Mouse (Mus musculus) left cerebral cortex, adult 2 months (tissue): Measurements from ENCODE around the gene Ppp1r35. TPM values are rescaled to one million over a fixed set of nuclear protein-coding genes. Genes with fewer than 3 reads are reported as not detected.

Experiments
- DNase-seq, 2 experiments: peaks; one replicate each; pipeline ENCODE4 v3.0.0; 2021 to 2022; ENCODE audit warnings: low spot score in 2 of 2, mixed read lengths in 1 of 2; ENCODE audit errors: extremely low spot score in 1 of 2
- H3K27ac ChIP-seq: fragments of 200-600 bp; 2 replicates; pipeline ENCODE4 v1.8.1; 2022
- H3K4me3 ChIP-seq: fragments of 200-600 bp; 2 replicates; pipeline ENCODE4 v1.8.1; 2022
- CTCF ChIP-seq: fragments of 200-600 bp; IDR thresholded peaks from 2 replicates; pipeline ENCODE4 v1.8.1; 2022; ENCODE audit warnings: antibody characterized with exemption, mild to moderate bottlenecking, moderate library complexity
- intact Hi-C: fragments of 180-260 bp; cut with DNase I; formaldehyde crosslinking; loops from one replicate; pipeline ENCODE4 v1.15.1; 2025
- total RNA-seq, 2 experiments: library from RNA; stranded (reverse); gene quantifications; 2 replicates each; pipeline ENCODE4 v1.2.3; 2021

Gene Ppp1r35
- total RNA-seq, 2 experiments from 2014 or later, result 22.8 to 25.6 TPM

DNA sequence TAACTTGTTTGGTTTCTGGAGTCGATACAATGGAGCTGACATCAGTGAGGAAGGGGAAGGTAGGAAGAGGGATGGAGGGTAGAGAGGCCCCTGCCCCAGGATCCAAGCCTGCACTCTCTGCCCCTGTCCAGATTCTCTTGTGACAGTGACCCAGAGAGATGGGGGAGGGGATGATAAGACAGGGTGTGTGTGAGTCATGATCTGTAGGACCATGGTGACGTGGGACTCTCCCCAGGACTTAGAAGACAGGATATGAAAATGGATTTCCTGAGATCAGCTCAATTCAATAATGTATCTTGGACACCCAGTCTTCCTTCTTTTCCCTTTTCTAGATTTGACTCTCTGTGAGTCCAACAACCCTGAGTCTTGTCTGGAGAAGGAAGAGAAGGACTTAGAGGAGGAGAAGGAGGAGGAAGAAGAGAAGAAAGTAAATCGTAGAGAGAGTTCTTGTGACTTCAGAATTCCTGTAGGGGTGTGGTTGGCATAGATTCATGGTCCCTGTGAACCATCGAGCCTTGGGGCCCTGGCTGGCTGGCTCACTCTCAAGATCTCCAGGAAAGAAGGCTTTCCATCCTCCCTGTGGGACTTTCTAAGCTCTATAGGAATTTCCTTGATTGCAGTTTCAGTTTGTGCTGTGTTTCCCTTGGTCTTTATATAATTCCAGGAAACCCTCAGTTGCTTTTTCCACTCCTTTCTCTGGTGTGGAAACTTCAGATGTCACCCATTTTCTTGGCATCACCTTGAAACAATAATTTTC, 39.0 kb downstream of the Ppp1r35 start:
- intact Hi-C loops, result no loop called here
- Histone ChIP-seq H3K27ac (no peak overlapping the region), H3K4me3 (no peak overlapping the region)
- TF ChIP-seq CTCF, result no peak
- no peak for DNase-seq

DNA sequence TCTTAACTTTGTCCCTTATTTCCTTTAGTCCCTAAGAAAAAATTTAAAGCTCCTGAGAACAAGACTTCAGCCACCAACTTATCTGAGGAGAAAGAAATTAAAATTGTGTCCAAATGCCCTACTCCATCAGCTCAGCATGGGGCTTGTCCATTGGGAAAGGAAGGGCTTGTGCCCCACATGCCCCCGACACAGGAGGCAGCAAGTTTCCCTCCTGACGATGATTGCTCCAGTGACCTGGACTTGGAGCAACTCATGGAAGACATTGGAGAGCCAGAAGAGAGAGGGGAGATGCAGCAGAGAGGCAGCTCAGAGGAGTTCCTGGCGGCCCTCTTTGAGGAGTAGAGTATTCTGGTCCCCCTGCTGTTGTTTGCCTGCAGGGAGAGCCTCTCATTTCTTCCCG, 43.5 kb downstream of the Ppp1r35 start:
- H3K27ac ChIP-seq, result no peak overlapping the region
- no peak for TF ChIP-seq CTCF
- intact Hi-C loops, result no loop called here
- H3K4me3 ChIP-seq, result no peak overlapping the region
- no peak for DNase-seq

DNA sequence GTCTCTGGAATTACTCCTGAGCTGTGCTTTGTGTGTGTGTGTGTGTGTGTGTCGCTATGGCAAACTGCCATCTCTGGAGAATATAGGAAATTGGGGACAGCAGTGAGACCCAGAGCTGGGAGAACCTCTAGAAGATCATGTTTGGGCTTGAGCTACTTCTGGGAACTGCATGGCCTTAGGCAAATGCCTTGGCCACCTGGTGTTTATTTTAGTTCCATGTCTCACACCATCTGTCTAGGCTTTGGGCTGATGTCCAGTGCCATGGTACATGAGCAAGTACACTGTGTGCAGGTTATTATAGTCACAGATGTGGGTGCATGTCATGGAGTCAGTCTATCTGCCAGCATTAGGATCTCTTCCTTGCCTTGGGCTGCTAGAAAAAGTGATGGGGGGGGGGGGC, 44.0 kb downstream of the Ppp1r35 start:
- no peak for DNase-seq
- Histone ChIP-seq H3K4me3 (no peak overlapping the region), H3K27ac (no peak overlapping the region)
- no peak for TF ChIP-seq CTCF
- intact Hi-C loops, result no loop called here

- Histone ChIP-seq H3K4me3 (no peak overlapping the region), H3K27ac (no peak overlapping the region)
- DNase-seq, result no peak
- TF ChIP-seq CTCF, result no peak
- intact Hi-C loops, result no loop called here
These were observed 44.9 kb downstream of the Ppp1r35 start for GRCm38 (mm10) chr5:137823455-137824045.

DNA sequence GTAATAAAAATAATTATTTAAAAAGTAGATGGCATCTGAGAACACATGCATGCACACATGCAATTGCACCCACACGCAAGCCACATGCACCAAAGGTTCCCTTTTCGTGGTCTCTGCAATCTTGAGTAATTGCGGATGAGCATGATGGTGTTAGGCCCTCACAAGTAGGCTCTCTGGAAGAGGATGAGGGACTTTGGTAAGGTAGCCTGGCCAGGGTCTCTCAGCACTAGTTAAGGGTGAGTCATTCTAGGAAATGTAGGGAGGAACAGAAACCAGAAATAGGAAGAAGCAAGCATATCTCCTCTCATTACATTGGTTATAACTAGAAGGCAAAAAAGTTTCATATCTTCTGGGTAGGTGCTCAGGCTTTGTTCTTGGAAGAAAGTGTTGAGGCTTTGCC, 46.4 kb downstream of the Ppp1r35 start:
- TF ChIP-seq CTCF, result no peak
- Histone ChIP-seq H3K27ac (no peak overlapping the region), H3K4me3 (no peak overlapping the region)
- no peak for DNase-seq
- intact Hi-C loops, result no loop called here

- no peak for TF ChIP-seq CTCF
- intact Hi-C loops, result no loop called here
- no peak for DNase-seq
- no peak overlapping the region for H3K4me3 ChIP-seq
- H3K27ac ChIP-seq, result no peak overlapping the region
These were observed 47.3 kb downstream of the Ppp1r35 start for GRCm38 (mm10) chr5:137825971-137826370.

GRCm38 (mm10) chr5:137826421-137826820, 47.8 kb downstream of the Ppp1r35 start:
- no peak overlapping the region for H3K27ac ChIP-seq
- no peak overlapping the region for H3K4me3 ChIP-seq
- no peak for DNase-seq
- no peak for TF ChIP-seq CTCF
- intact Hi-C loops, result no loop called here

DNA sequence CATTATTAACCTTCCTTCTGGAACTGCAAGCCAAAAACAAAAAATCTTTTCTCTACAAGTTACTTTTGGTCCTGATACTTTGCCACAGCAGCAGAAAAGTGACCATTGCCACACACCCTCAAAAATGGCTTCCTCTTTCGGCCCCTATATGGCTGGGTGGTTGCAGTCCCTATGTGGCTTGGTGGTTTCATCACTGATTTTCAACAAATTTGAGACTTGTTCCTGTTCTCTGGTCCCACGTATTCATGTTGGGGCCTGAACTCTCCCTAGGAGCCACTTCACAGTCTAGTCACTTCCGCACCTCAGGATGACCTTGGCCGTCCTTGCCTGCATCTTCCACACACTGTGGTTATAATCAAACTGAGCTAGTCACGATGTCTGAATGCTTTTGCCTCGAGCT, 50.0 kb downstream of the Ppp1r35 start:
- no peak overlapping the region for H3K4me3 ChIP-seq
- no peak overlapping the region for H3K27ac ChIP-seq
- intact Hi-C loops, result no loop called here
- no peak for DNase-seq
- no peak for TF ChIP-seq CTCF

Other genes starting within 250 kb of the Ppp1r35 start
- gene Epo, start 245.6 kb upstream of the Ppp1r35 start, total RNA-seq, result not detected
- gene Gnb2, start 245.3 kb upstream of the Ppp1r35 start, total RNA-seq, result 100 to 1,000 TPM; 570 to 583 TPM
- gene Actl6b, start 225.3 kb upstream of the Ppp1r35 start, total RNA-seq, result 100 to 1,000 TPM; 103 to 111 TPM
- gene Tfr2, start 209.0 kb upstream of the Ppp1r35 start, total RNA-seq, result 10 to 100 TPM; 13.2 to 14.9 TPM
- gene Mospd3, start 177.8 kb upstream of the Ppp1r35 start, total RNA-seq, result 10 to 100 TPM; 19.9 to 25.1 TPM
- 10 to 100 TPM in 1 of 2 experiments, 1 to 10 TPM in 1; 9.6 to 11.2 TPM for gene Pcolce, start 165.1 kb upstream of the Ppp1r35 start, total RNA-seq
- gene Fbxo24, start 149.8 kb upstream of the Ppp1r35 start, total RNA-seq, result under 1 TPM; 0.23 to 0.42 TPM
- gene Lrch4, start 149.7 kb upstream of the Ppp1r35 start, total RNA-seq, result 10 to 100 TPM; 15.9 to 21.2 TPM
- 10 to 100 TPM; 11.6 to 12.8 TPM for gene Gm20605, start 149.7 kb upstream of the Ppp1r35 start, total RNA-seq
- gene Sap25, start 137.5 kb upstream of the Ppp1r35 start, total RNA-seq, result 1 to 10 TPM; 4.8 to 7.2 TPM
- gene Irs3, start 133.1 kb upstream of the Ppp1r35 start, total RNA-seq, result under 1 TPM; 0.14 to 0.29 TPM
- 10 to 100 TPM; 43.6 to 45.5 TPM for gene Agfg2, start 94.1 kb upstream of the Ppp1r35 start, total RNA-seq
- gene Nyap1, start 37.2 kb upstream of the Ppp1r35 start, total RNA-seq, result 10 to 100 TPM; 76.3 to 81.7 TPM
- 100 to 1,000 TPM; 150 to 156 TPM for gene Tsc22d4, start 33.1 kb upstream of the Ppp1r35 start, total RNA-seq
- 10 to 100 TPM; 40.1 to 45.2 TPM for gene Mepce, start 8.8 kb downstream of the Ppp1r35 start, total RNA-seq
- 1 to 10 TPM; 5.7 to 8.2 TPM for gene Zcwpw1, start 8.9 kb downstream of the Ppp1r35 start, total RNA-seq
- 1 to 10 TPM in 1 of 2 experiments, under 1 TPM in 1; 0.54 to 1.3 TPM for gene Pilra, start 57.4 kb downstream of the Ppp1r35 start, total RNA-seq
- not detected for gene Pilrb1, start 79.3 kb downstream of the Ppp1r35 start, total RNA-seq
- not detected for gene Pilrb2, start 93.0 kb downstream of the Ppp1r35 start, total RNA-seq
- gene Cyp3a13, start 142.8 kb downstream of the Ppp1r35 start, total RNA-seq, result under 1 TPM in 1 of 2 experiments, not detected in 1; 0.14 TPM
- gene Gjc3, start 184.2 kb downstream of the Ppp1r35 start, total RNA-seq, result 10 to 100 TPM; 17.1 to 17.6 TPM
- not detected for gene Azgp1, start 202.7 kb downstream of the Ppp1r35 start, total RNA-seq
- gene Smok3a, start 242.4 kb downstream of the Ppp1r35 start, total RNA-seq, result not detected
- not detected for gene Smok3b, start 242.6 kb downstream of the Ppp1r35 start, total RNA-seq